Comparison of ENCODE assay signal across 1 mouse cellular context in the genomic region with DNA sequence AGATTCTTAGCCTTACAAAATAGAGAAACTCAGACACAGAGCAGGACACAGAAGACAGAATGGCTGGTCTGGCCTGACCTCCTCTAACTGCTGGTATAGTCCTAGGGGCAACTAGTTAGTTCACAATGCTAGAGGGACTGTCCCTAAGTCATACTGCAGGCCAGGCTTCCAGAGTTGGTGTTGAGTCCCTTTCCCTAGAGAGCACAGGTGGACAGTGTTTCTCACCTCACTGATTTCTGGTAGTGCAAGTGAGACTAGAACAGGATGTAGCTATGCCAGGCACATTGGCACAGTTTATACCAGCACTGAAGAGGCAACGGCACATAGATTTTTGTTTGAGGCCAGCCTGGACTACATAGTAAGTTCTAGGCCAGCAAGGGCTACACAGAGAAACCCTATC.
TF ChIP-seq lines count a peak whose summit lies in the region.

No protein-coding gene starts in this region.

TF ChIP-seq in CH12.LX, 34 proteins besides CTCF, POLR2A, EP300 and RAD21 (continued from another document):
- TF ChIP-seq KAT2A (IDR thresholded peaks at IDR 0.05; ENCODE audit: insufficient replicate concordance, low read length) (0 out of 2 replicates have a peak, but pooled peaks have one; percentile 28), BHLHE40 (IDR thresholded peaks at IDR 0.05; ENCODE audit: low read depth, low read length) (peak; percentile 32), MYC (IDR thresholded peaks at IDR 0.05; ENCODE audit: low read depth, low read length) (no peak), HCFC1 (IDR thresholded peaks at IDR 0.05; ENCODE audit: low read depth, low read length) (peak; percentile 10; the same call in 1 of the 2 replicates), RCOR1 (conservative IDR thresholded peaks at IDR 0.05; ENCODE audit: low read depth, low read length) (no peak), ETS1 (conservative IDR thresholded peaks at IDR 0.05; ENCODE audit: low read depth, low read length) (peak; percentile 45), NRF1 (IDR thresholded peaks at IDR 0.05; ENCODE audit: low read depth, low read length) (no peak), MXI1 (IDR thresholded peaks at IDR 0.05; ENCODE audit: low read depth, low read length) (peak; percentile 39; the same call in 1 of the 2 replicates), TCF12 (IDR thresholded peaks at IDR 0.05; ENCODE audit: low read depth, low read length) (peak; percentile 75), IRF4 (IDR thresholded peaks at IDR 0.05; ENCODE audit: low read depth, low read length) (peak; percentile 50; the same call in 1 of the 2 replicates), TBP (conservative IDR thresholded peaks at IDR 0.05; ENCODE audit: low read depth, low read length) (no peak)
TF ChIP-seq in CH12.LX: peak in this region for 8.
